Mouse (Mus musculus) liver, embryonic 16.5 days (tissue): ENCODE measurements around the gene Cmah. TPM values are rescaled to one million over a fixed set of nuclear protein-coding genes. Genes with fewer than 3 reads are reported as not detected.
A peak's percentile ranks its signal among the peaks of the same experiment; 100 is the strongest.

Experiments
- ATAC-seq: fragments of 200-750 bp; cut with Nextera tagmentation; 2 replicates; pipeline ENCODE4 v1.8.0; 2017; ENCODE audit warnings: low read depth, mild to moderate bottlenecking, moderate number of reproducible peaks, moderate library complexity
- H3K27ac ChIP-seq: fragments of 300-500 bp; sonication (generic); 2 replicates; pipeline ENCODE4 v1.5.1; 2014; ENCODE audit warnings: mild to moderate bottlenecking, low read length
- H3K27me3 ChIP-seq: fragments of 300-500 bp; sonication (generic); 2 replicates; pipeline ENCODE4 v1.6.1; 2014; ENCODE audit warnings: low read depth, low read length, mixed read lengths; ENCODE audit not compliant: control insufficient read depth, insufficient read depth
- H3K36me3 ChIP-seq: fragments of 300-500 bp; sonication (generic); 2 replicates; pipeline ENCODE4 v1.6.1; 2014; ENCODE audit warnings: mild to moderate bottlenecking; ENCODE audit not compliant: control insufficient read depth, insufficient read depth
- H3K4me1 ChIP-seq: fragments of 300-500 bp; sonication (generic); 2 replicates; pipeline ENCODE4 v1.6.1; 2014; ENCODE audit warnings: low read depth, low read length, mixed read lengths; ENCODE audit not compliant: control insufficient read depth
- H3K4me2 ChIP-seq: fragments of 300-500 bp; sonication (generic); 2 replicates; pipeline ENCODE4 v1.6.1; 2014; ENCODE audit warnings: low read depth, low read length, mixed read lengths
- H3K4me3 ChIP-seq: fragments of 300-500 bp; sonication (generic); 2 replicates; pipeline ENCODE4 v1.5.1; 2014; ENCODE audit warnings: low read depth, mild to moderate bottlenecking, low read length
- H3K9ac ChIP-seq: fragments of 300-500 bp; sonication (generic); 2 replicates; pipeline ENCODE4 v1.6.1; 2014; ENCODE audit warnings: low read depth, low read length
- H3K9me3 ChIP-seq: fragments of 300-500 bp; sonication (generic); replicated peaks from 2 replicates; pipeline ENCODE4 v1.6.1; 2016; ENCODE audit warnings: low read length; ENCODE audit not compliant: control insufficient read depth
- WGBS: fragments of 180-500 bp; shearing (Covaris S2); extraction: QIAGEN DNeasy Blood & Tissue Kit; methylation state at CpG from one replicate; pipeline ENCODE4 v1.1.7; 2014; ENCODE audit not compliant: insufficient replicate concordance; 5-methylcytosine and 5-hydroxymethylcytosine counted together
- polyA plus RNA-seq: library from polyadenylated mRNA; unstranded; fragments of >200 nt; fragmentation: Nextera tagmentation; extraction: Ambion mirVana; gene quantifications from 2 replicates; pipeline ENCODE4 v1.2.1, GENCODE M21; 2015

Cmah gene
- polyA plus RNA-seq, 1 experiment from 2014 or later = 1.6 TPM

- peak; percentile 21; the same call in 1 of the 2 replicates for ATAC-seq
These were observed 159.2 kb downstream of the Cmah start for GRCm38 (mm10) chr13:24486403-24486802.

GRCm38 (mm10) chr13:24487061-24487460, 159.9 kb downstream of the Cmah start:
- Histone ChIP-seq H3K4me2 (no peak overlapping the region), H3K27me3 (no peaks in the 10 kb centered on the region), H3K4me1 (peaks cover 8% of the 10 kb centered on the region), H3K4me3 (no peak overlapping the region), H3K9me3 (no peaks in the 10 kb centered on the region), H3K36me3 (no peaks in the 10 kb centered on the region), H3K27ac (no peak overlapping the region), H3K9ac (no peak overlapping the region)
- WGBS = 57% methylated on average over 5 of the region's 5 CpGs
- ATAC-seq = no peak

More at GRCm38 (mm10) chr13:24486403-24486802, 159.2 kb downstream of the Cmah start:
- no peak overlapping the region for H3K9ac ChIP-seq
- no peak overlapping the region for H3K27ac ChIP-seq
- no peak overlapping the region for H3K4me3 ChIP-seq
- H3K4me1 ChIP-seq = peaks cover 1% of the 10 kb centered on the region
- H3K27me3 ChIP-seq = no peaks in the 10 kb centered on the region
- H3K36me3 ChIP-seq = no peaks in the 10 kb centered on the region
- H3K9me3 ChIP-seq = no peaks in the 10 kb centered on the region
- no peak overlapping the region for H3K4me2 ChIP-seq
- WGBS = 26% methylated on average over 6 of the region's 6 CpGs

DNA sequence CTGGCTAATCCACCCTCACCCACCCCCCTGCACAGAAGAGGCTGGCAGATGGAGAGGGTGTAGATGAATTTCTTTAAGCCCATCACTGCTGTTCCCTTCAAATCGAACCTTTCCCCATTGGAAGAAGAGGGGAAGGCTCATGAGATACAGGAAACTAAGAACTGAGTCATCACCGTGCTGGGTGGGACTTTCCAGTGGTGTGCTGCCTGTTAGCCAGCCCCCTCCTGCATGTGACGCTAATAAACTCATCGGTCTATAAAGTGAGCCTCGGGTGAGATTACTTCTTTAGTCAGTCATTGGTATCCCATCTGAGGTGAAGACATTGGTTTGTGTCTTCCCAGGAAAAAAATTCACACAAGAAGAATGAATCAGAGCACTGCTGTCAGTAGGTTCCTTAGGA, 160.3 kb downstream of the Cmah start:
- H3K27ac ChIP-seq = no peak overlapping the region
- H3K9me3 ChIP-seq = no peaks in the 10 kb centered on the region
- no peak overlapping the region for H3K4me2 ChIP-seq
- peaks cover 12% of the 10 kb centered on the region for H3K4me1 ChIP-seq
- H3K9ac ChIP-seq = no peak overlapping the region
- no peaks in the 10 kb centered on the region for H3K27me3 ChIP-seq
- no peaks in the 10 kb centered on the region for H3K36me3 ChIP-seq
- ATAC-seq = no peak
- H3K4me3 ChIP-seq = no peak overlapping the region
- WGBS = 61% methylated on average over 5 of the region's 5 CpGs

DNA sequence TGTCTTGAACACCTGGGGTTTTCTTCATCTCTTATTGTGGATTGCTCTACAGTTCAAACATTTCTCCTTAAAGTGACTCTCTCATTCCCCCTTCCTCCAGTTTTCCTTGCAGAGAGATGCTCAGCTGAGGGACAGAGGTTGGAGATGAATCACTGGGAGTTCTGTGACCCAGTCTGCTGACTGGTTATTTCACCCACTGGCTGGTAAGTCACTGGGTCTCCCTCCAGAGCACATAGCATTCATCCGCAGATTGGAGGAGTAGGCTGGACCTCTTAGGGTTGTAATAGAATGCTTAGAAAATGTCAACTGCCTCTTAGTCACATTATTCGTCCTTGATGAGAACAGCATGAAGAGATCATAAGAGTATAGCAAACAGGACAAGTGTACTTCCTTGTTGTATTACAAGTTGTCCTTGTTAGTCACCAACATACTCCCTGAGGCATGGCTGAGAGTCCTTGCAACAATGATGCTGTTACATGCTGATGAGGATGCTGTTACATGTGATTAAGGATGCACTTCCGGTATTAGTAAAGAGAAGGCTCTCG, 161.4 kb downstream of the Cmah start:
- no peak for ATAC-seq
- H3K4me1 ChIP-seq = peaks cover 15% of the 10 kb centered on the region
- H3K4me2 ChIP-seq = no peak overlapping the region
- H3K36me3 ChIP-seq = no peaks in the 10 kb centered on the region
- 76% methylated on average over 4 of the region's 4 CpGs for WGBS
- H3K27ac ChIP-seq = no peak overlapping the region
- no peak overlapping the region for H3K4me3 ChIP-seq
- no peaks in the 10 kb centered on the region for H3K27me3 ChIP-seq
- H3K9ac ChIP-seq = no peak overlapping the region
- no peaks in the 10 kb centered on the region for H3K9me3 ChIP-seq

- no peaks in the 10 kb centered on the region for H3K9me3 ChIP-seq
- no peaks in the 10 kb centered on the region for H3K36me3 ChIP-seq
- H3K4me2 ChIP-seq = no peak overlapping the region
- H3K9ac ChIP-seq = no peak overlapping the region
- H3K27me3 ChIP-seq = no peaks in the 10 kb centered on the region
- no peak overlapping the region for H3K27ac ChIP-seq
- H3K4me1 ChIP-seq = peaks cover 15% of the 10 kb centered on the region
- 44% methylated on average over 3 of the region's 3 CpGs for WGBS
- no peak for ATAC-seq
- no peak overlapping the region for H3K4me3 ChIP-seq
These were observed 162.3 kb downstream of the Cmah start for GRCm38 (mm10) chr13:24489515-24489914.

DNA sequence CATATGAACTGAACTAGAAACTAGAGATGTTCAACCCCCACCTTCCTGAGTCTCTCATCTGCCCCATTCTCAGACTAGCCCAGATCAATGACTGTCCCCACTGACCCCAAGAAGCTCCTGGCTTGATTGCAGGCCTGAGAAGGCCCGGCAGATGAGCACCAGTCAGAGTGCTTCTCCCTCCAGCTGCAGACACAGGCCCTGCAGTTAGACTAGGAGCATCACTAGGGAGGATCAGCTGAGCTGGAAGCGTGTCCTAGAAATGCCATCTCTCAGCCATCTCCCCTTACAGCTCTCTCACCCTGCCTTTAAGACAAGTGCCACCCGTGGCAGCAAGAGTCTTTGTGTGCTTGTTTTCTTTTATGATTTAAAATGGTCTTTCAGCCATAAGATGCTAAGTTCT, 162.8 kb downstream of the Cmah start:
- Histone ChIP-seq H3K9ac (no peak overlapping the region; the same call in 1 of the 2 replicates), H3K4me1 (peaks cover 15% of the 10 kb centered on the region), H3K36me3 (no peaks in the 10 kb centered on the region), H3K4me2 (no peak overlapping the region), H3K9me3 (no peaks in the 10 kb centered on the region), H3K27me3 (no peaks in the 10 kb centered on the region), H3K4me3 (no peak overlapping the region), H3K27ac (no peak overlapping the region)
- no peak for ATAC-seq
- 71% methylated on average over 3 of the region's 3 CpGs for WGBS

DNA sequence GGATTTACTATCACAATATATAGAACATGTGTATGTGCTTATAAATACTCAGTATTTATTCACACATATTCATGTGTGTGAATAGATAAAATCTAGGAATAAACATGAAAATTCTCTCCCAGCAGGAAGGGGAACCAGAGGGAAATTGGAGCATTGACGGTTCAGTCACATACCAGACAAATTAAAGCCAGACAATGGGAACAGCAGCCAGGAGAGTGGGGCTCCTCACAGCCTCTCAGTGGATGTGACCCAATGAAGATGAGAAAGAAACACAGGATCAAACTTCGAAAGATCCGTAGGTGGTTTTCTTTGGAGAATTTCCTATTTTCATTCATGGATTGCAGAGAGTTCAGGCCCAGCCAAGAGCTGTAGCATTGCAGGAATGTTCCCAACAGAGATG, 163.9 kb downstream of the Cmah start:
- no peak overlapping the region for H3K4me3 ChIP-seq

GRCm38 (mm10) chr13:24493784-24494183, 166.6 kb downstream of the Cmah start:
- WGBS = 70% methylated on average over 3 of the region's 3 CpGs
- Histone ChIP-seq H3K36me3 (no peaks in the 10 kb centered on the region), H3K9me3 (no peaks in the 10 kb centered on the region), H3K4me3 (no peak overlapping the region), H3K27ac (no peak overlapping the region), H3K9ac (no peak overlapping the region), H3K27me3 (no peaks in the 10 kb centered on the region), H3K4me1 (peaks cover 25% of the 10 kb centered on the region), H3K4me2 (no peak overlapping the region)
- ATAC-seq = no peak

More for the DNA sequence above, 163.9 kb downstream of the Cmah start:
- no peak overlapping the region for H3K4me2 ChIP-seq
- no peak overlapping the region for H3K27ac ChIP-seq
- WGBS = 82% methylated on average over 3 of the region's 3 CpGs
- peaks cover 15% of the 10 kb centered on the region for H3K4me1 ChIP-seq
- no peaks in the 10 kb centered on the region for H3K9me3 ChIP-seq
- H3K27me3 ChIP-seq = no peaks in the 10 kb centered on the region
- ATAC-seq = no peak
- H3K9ac ChIP-seq = no peak overlapping the region
- no peaks in the 10 kb centered on the region for H3K36me3 ChIP-seq

DNA sequence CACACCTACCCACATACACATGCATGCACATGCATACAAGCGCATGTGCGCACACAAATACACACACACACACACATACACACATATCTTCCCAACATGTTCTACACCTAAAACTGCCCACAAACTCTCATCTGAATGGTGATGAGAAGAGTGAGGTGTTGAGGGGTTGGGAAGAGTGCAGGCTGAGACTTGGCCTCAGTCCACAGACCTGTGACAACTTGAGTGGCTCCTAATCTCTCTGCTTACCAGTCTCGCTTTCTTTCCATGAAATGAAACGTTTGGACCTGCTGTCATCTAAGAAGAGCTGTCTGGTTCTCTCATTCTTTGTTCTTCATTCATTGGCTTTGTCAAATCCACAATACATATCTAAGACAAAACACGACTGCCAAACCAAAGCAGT, 169.1 kb downstream of the Cmah start:
- Histone ChIP-seq H3K9ac (no peak overlapping the region), H3K27me3 (no peaks in the 10 kb centered on the region), H3K4me2 (no peak overlapping the region), H3K4me1 (peaks cover 32% of the 10 kb centered on the region), H3K36me3 (no peaks in the 10 kb centered on the region), H3K4me3 (no peak overlapping the region), H3K27ac (no peak overlapping the region; the same call in 1 of the 2 replicates), H3K9me3 (no peaks in the 10 kb centered on the region)
- ATAC-seq = no peak
- 64% methylated on average over 5 of the region's 5 CpGs for WGBS
